Mouse (Mus musculus): ENCODE results near the gene Marveld1.

Gene Marveld1

DNA sequence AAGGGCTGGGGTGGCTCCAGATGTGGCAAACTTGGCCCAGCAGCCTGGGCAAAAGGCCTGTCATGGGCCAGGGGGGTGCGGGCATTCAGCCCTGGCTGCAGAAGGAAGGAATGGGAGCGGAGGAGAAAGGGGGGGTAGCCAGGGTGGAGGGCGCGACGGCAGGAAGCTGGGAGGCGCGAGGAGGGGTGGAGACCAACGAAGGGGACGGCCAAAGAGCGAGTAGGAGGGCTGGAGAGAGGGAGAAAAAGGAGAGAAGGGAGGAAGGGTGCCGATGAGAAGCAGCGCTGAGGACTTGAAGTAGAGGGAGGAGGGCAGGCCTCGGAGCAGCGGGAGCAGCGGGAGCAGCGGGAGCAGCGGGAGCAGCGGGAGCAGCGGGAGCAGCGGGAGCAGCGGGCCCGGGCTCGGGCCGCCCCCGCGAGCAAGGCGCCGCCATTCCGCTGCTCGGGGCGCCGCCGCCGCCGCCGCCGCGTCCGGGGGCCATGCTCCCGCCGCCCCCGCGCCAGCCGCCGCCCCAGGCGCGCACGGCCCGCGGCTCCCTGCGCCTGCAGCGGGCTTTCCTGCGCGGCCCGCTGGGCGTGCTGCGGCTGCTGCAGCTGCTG is at the start of gene Marveld1:
Marveld1 (plus strand) TSS at position 231 of the 599 bp plus-strand sequence.
- DNase-seq (ENCODE audit: low spot score in 2 of 2): peak in 1 of 2 experiments; percentile 46

- no peak for DNase-seq (ENCODE audit: low spot score in 2 of 2)
Measured at GRCm38 (mm10) chr19:42099406-42099805, 47.8 kb upstream of the Marveld1 start.

GRCm38 (mm10) chr19:42104681-42105080 is 42.5 kb upstream of the Marveld1 start:
- DNase-seq (ENCODE audit: low spot score in 2 of 2): no peak

GRCm38 (mm10) chr19:42115783-42116335 is 31.3 kb upstream of the Marveld1 start:
- DNase-seq (ENCODE audit: low spot score in 2 of 2): no peak

DNA sequence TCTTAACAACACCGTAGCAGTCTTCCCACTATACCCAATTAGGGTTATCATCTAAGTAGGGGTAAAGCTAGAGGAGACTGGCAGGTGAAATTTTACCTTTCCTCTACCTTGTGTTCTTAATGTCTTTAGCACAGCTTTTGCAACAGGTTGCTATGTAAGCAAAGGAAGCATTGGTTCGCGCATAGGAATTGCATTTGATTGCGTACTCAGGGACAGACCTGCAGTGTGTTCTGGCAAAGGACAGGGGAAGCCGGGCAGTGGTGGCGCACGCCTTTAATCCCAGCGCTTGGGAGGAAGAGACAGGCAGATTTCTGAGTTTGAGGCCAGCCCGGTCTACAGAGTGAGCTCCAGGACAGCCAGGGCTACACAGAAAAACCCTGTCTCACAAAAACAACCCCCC is 29.1 kb upstream of the Marveld1 start:
- DNase-seq (ENCODE audit: low spot score in 2 of 2): no peak

DNA sequence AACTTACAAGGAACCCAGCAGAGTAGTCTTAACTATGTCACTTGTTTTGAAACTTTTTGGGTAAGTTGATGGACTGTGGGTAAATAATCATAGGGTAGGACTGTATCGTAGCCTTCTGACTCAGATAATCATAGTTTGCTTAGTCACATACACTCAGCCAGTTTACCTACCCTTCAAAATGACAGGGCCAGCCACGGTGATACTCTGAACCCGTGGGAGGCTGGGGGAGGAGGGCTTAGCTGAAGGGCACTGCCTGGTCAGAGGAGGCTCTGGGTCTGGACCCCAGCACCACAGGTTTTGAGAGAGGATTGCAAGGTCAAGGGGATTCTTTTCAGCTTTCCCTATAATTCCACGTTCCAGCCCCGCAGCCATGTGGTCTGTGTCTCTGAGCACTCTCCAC is 28.6 kb upstream of the Marveld1 start:
- DNase-seq (ENCODE audit: low spot score in 2 of 2): no peak

DNA sequence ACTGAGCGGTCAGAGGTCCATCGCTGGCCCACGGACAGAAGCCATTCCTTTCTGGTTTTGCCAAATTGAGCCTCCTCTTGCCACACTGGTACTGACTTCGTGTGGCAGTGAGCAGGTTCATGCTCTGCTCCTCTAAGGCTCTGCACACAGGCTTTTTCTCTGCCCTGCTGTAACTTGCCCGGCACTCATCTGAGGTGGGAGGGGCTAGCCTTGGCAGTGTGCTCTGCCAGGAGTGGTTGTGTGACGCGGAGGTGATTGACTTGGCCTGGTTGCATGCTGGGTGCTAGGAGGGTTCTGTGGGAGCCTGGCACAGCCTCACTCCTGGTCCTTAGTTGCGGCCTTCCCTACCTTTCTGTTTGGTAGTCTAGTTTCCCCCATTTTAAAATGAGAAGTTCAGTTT is 26.7 kb upstream of the Marveld1 start:
- DNase-seq (ENCODE audit: low spot score in 2 of 2): no peak

- DNase-seq (ENCODE audit: low spot score in 2 of 2): no peak
Measured at GRCm38 (mm10) chr19:42124684-42125083, 22.5 kb upstream of the Marveld1 start.

- DNase-seq (ENCODE audit: low spot score in 2 of 2): no peak
Measured at GRCm38 (mm10) chr19:42125501-42126218, 21.5 kb upstream of the Marveld1 start.

DNA sequence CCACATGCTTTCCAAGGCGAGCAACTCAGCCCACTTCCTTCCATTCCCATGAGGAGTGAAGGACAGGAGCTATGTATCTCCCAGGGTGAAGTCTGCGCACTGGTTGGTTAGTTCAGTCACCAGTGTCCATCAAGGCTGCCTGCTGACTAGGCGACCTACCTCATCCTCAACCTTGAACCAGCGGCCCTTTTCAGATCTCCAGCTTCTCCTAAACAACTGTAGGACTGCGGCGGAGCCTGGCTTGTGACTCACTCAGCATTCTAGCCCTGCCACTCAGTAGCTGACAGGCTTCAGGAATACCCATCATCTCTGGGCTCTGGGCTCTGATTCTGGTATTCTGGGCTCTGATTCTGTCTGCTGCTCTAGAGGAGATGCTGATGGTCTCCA is 21.0 kb upstream of the Marveld1 start:
- DNase-seq (ENCODE audit: low spot score in 2 of 2): no peak

DNA sequence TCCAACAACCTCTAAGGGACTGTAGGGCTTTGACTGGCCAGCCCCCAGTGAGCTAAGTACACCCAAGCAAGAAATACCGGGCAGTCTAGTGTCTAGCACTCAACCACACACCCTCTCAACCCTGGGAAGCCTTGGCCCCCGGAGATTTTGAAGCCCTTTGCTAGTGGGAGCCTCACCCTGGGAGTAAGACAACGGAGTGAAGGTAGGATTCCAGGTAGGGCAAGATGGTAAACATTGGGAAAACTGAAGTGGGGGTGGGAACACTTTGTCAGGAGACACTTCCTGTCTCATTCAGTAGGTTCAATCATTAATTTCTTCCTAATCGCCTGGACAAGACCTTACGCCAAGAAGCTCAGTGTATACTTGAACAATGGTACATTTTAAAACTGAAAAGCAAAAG is 20.2 kb upstream of the Marveld1 start:
- no peak for DNase-seq (ENCODE audit: low spot score in 2 of 2)

DNA sequence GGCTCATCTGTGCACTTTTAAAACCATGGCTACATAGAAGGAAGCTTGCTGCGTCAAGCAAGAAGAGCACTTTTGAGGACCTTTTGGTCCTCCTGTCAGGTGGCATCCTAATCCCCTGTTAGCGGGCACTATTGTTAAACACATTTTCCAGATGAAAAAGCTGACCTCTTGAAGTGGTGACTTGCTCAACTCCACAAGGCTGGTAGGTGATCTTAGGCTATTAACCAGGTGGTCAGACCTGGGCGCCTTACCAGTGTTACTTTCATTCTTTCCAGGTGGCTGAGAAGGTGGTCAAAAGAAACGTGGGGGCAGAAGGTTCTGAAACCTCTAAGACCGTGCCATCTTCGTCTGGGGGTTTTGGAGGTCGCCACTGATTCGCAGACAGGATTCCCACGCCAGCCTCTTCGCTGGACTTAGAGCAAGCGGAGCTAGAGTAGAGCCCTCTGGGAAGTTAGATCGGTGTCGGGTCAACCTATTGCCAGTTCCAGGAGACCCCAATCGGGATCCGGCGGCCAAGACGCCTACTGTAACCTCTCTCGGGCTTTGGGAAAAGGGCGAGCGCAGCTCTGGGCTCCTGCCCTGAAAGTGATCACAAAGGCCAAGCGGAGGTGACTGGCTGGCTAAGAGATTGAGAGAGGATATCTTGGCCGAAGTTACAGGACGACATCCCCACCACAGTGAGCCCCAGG is 19.0 kb upstream of the Marveld1 start:
- no peak for DNase-seq (ENCODE audit: low spot score in 2 of 2)

DNA sequence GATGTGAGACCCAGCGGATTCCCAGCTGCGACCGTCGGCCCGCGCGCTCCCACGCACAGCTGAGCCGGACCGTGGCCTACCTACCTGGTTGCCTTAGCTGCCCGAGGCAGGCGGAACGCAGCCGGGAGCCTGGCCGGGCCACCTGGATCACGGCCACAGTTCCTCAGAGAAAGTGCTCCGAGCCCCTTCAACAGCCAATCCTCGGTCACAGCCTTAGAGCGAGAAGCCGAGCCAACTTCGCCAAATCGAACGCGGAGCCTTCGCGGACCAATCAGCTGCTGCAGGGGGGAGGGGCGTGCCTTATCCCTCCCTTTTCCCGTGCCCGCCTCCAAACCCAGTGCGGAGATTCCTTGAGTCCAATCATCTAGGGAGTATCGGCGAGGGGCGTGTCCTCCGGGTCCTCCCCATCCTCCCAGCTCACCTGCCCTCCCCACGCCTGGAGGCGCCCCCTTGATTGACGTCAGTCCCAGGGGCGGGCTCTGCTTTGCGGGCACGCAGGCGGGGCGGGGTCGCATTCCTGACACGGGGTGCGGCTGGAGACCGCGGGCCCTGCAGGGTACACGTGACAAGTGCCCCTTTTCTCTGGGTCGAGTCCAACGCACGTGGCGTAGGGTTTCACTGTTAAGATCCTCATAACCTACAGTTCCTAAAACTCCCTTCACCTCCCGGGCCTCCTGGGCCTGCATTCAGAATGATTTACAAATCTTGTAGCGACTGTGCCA is 18.3 kb upstream of the Marveld1 start, which contains the start of gene Avpi1:
Avpi1 (minus strand) TSS at position 273 of the 722 bp plus-strand sequence.
- DNase-seq (ENCODE audit: low spot score in 2 of 2): peak; percentile 94 to 95

GRCm38 (mm10) chr19:42129509-42130293 is 17.5 kb upstream of the Marveld1 start:
- no peak for DNase-seq (ENCODE audit: low spot score in 2 of 2)

DNA sequence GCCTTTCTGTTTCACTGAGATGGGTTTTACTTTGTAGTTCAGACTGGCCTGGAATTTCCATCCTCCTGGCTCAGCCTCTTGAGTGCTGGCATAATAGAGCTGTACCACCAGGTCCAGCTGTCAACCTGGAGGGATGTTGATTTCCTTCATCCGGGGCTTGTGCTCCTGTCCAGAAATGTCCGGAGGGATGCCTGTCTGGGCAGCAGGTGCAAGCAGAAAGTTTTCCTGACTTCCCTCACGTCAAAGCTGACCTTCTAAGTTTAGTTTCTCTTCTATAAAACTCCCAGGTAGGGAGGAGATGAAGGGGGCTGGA is 16.9 kb upstream of the Marveld1 start:
- DNase-seq (ENCODE audit: low spot score in 2 of 2): no peak

GRCm38 (mm10) chr19:42131101-42131500 is 16.1 kb upstream of the Marveld1 start:
- DNase-seq (ENCODE audit: low spot score in 2 of 2): no peak

DNA sequence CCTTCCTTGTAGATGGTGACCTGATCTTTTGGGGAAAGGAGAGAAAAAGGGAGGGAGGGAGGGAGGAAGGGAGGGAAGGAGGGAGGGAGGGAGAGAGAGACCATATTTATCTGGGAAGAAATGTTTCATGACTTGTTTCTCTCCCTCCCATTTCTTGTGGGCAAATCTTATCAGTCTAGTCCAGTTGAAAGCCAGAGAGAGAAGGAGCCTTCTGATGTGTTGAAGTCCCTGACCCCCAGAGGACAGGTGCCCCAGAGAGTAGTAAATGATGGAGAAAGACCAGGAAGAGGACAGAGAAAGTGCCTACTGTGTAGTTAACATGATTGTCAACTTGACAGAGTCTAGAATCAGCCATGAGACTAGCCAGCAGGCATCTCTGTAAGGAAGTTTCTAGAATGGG is 12.1 kb upstream of the Marveld1 start:
- DNase-seq (ENCODE audit: low spot score in 2 of 2): no peak

DNA sequence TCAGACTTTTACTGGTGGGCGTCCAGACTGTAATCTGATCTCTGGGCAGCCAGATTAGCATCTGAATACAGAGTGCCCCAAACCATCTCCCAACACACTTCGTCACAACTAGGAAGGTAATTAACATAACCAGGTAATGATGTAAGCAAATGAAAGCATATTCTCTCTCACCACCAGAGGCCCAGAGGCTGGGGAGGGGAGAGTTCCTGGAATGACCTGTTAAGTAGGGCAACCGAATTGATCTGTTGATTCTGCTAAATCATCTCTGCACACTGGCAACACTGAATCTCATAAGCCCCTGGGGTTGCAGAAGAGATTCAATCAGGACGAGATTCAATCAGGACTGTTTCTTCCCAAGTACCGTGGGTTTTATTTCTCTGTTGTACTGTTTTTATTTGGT is 11.1 kb upstream of the Marveld1 start:
- no peak for DNase-seq (ENCODE audit: low spot score in 2 of 2)

- DNase-seq (ENCODE audit: low spot score in 2 of 2): no peak
Measured at GRCm38 (mm10) chr19:42137167-42137672, 10.0 kb upstream of the Marveld1 start.

- DNase-seq (ENCODE audit: low spot score in 2 of 2): no peak
Measured at GRCm38 (mm10) chr19:42138517-42139285, 8.5 kb upstream of the Marveld1 start.

Data from frontal cortex, postnatal 25 days (tissue).